Comparison of ENCODE assay signal across 23 mouse cellular contexts in genomic region chr2:146300500-146301020, GRCm38 (mm10).
DNase-seq lines count a peak whose midpoint lies in the region; ATAC-seq and TF ChIP-seq lines count a peak whose summit lies in the region.
"Had no signal": no experiment of that assay in that cellular context is flagged by ENCODE, and none has a peak within 500 bp of the region (broad histone marks: within the 10 kb centered on the region; RNA-seq: fewer than 3 reads in every experiment).

No protein-coding gene starts in this region.

- H3K36me3 ChIP-seq in hindbrain, embryonic 12.5 days: no peaks in the 10 kb centered on the region
- no peaks in the 10 kb centered on the region for H3K36me3 ChIP-seq in hindbrain, embryonic 16.5 days (ENCODE audit: control insufficient read depth, insufficient read depth, low read length)
- H3K36me3 ChIP-seq in forebrain, embryonic 14.5 days (ENCODE audit: control insufficient read depth, insufficient read depth, low read length): no peaks in the 10 kb centered on the region
- H3K36me3 ChIP-seq in midbrain, embryonic 13.5 days: no peaks in the 10 kb centered on the region
- H3K36me3 ChIP-seq: embryonic facial prominence, embryonic 15.5 days; heart, embryonic 12.5 days; neural tube, embryonic 15.5 days had no signal

- no peak for TF ChIP-seq POLR2A in brain, embryonic 14.5 days (IDR thresholded peaks at IDR 0.05; ENCODE audit: borderline replicate concordance, extremely low read depth, insufficient read depth, insufficient read length, poor library complexity, severe bottlenecking)

- H3K4me1 ChIP-seq in hindbrain, embryonic 12.5 days: peaks cover 33% of the 10 kb centered on the region
- peaks cover 7% of the 10 kb centered on the region for H3K4me1 ChIP-seq in hindbrain, embryonic 16.5 days (ENCODE audit: control insufficient read depth, insufficient read depth, low read depth, low read length)
- peaks cover 32% of the 10 kb centered on the region for H3K4me1 ChIP-seq in forebrain, embryonic 14.5 days (ENCODE audit: control insufficient read depth, insufficient read depth, low read length)
- peaks cover 49% of the 10 kb centered on the region for H3K4me1 ChIP-seq in midbrain, embryonic 13.5 days (replicated peaks)
- H3K4me1 ChIP-seq: embryonic facial prominence, embryonic 15.5 days; heart, embryonic 12.5 days had no signal

- H3K4me3 ChIP-seq in hindbrain, embryonic 12.5 days: no peak overlapping the region
- no peak overlapping the region for H3K4me3 ChIP-seq in hindbrain, embryonic 16.5 days (ENCODE audit: low read length)
- H3K4me3 ChIP-seq in forebrain, embryonic 14.5 days (ENCODE audit: low read depth, low read length): no peak overlapping the region
- H3K4me3 ChIP-seq in midbrain, embryonic 13.5 days (replicated peaks): no peak overlapping the region
- H3K4me3 ChIP-seq: embryonic facial prominence, embryonic 15.5 days; heart, embryonic 12.5 days; left cerebral cortex, adult 2 months; neural tube, embryonic 15.5 days had no signal

- TF ChIP-seq CTCF in brain, embryonic 14.5 days (IDR thresholded peaks at IDR 0.05; ENCODE audit: borderline replicate concordance, extremely low read depth, insufficient read depth, insufficient read length): no peak

- whole genome bisulfite sequencing in hindbrain, embryonic 12.5 days: 14% methylated on average over 1 of the region's 1 CpGs
- WGBS in hindbrain, embryonic 16.5 days: 43% methylated on average over 1 of the region's 1 CpGs
- 14% methylated on average over 1 of the region's 1 CpGs for WGBS in forebrain, embryonic 14.5 days
- WGBS in midbrain, embryonic 13.5 days: 18% methylated on average over 1 of the region's 1 CpGs

- H3K9me3 ChIP-seq in hindbrain, embryonic 12.5 days (replicated peaks): no peaks in the 10 kb centered on the region
- no peaks in the 10 kb centered on the region for H3K9me3 ChIP-seq in hindbrain, embryonic 16.5 days (ENCODE audit: control insufficient read depth, low read length)
- no peaks in the 10 kb centered on the region for H3K9me3 ChIP-seq in forebrain, embryonic 14.5 days (replicated peaks; ENCODE audit: control insufficient read depth, low read length)
- no peaks in the 10 kb centered on the region for H3K9me3 ChIP-seq in midbrain, embryonic 13.5 days
- H3K9me3 ChIP-seq: embryonic facial prominence, embryonic 15.5 days; heart, embryonic 12.5 days; neural tube, embryonic 15.5 days had no signal

- ATAC-seq in hindbrain, embryonic 12.5 days (ENCODE audit: low FRiP score): peak; percentile 36; the same call in 1 of the 2 replicates
- no peak for ATAC-seq in hindbrain, embryonic 16.5 days
- peak; percentile 47 for ATAC-seq in forebrain, embryonic 14.5 days
- ATAC-seq in midbrain, embryonic 13.5 days: peak; percentile 59
- ATAC-seq: inflammation-experienced regulatory T-cells, adult 6 months had no signal

- no peak overlapping the region for H3K9ac ChIP-seq in hindbrain, embryonic 12.5 days
- H3K9ac ChIP-seq in hindbrain, embryonic 16.5 days (ENCODE audit: low read depth, low read length): no peak overlapping the region
- H3K9ac ChIP-seq in forebrain, embryonic 14.5 days (ENCODE audit: low read length): no peak overlapping the region
- no peak overlapping the region; the same call in 1 of the 2 replicates for H3K9ac ChIP-seq in midbrain, embryonic 13.5 days (replicated peaks)
- H3K9ac ChIP-seq: embryonic facial prominence, embryonic 15.5 days; heart, embryonic 12.5 days; neural tube, embryonic 15.5 days had no signal

- no peaks in the 10 kb centered on the region for H3K27me3 ChIP-seq in hindbrain, embryonic 12.5 days
- H3K27me3 ChIP-seq in hindbrain, embryonic 16.5 days (replicated peaks; ENCODE audit: control insufficient read depth, insufficient read depth, low read length): no peaks in the 10 kb centered on the region
- no peaks in the 10 kb centered on the region for H3K27me3 ChIP-seq in forebrain, embryonic 14.5 days (replicated peaks; ENCODE audit: control insufficient read depth, insufficient read depth, low read length)
- H3K27me3 ChIP-seq in midbrain, embryonic 13.5 days: no peaks in the 10 kb centered on the region
- H3K27me3 ChIP-seq: embryonic facial prominence, embryonic 15.5 days; heart, embryonic 12.5 days; neural tube, embryonic 15.5 days had no signal

- peak overlapping the region; percentile 60 for H3K27ac ChIP-seq in hindbrain, embryonic 12.5 days
- H3K27ac ChIP-seq in hindbrain, embryonic 16.5 days (ENCODE audit: low read depth, low read length): no peak overlapping the region
- peak overlapping the region; percentile 61 for H3K27ac ChIP-seq in forebrain, embryonic 14.5 days (ENCODE audit: low read depth, low read length)
- H3K27ac ChIP-seq in midbrain, embryonic 13.5 days: peak overlapping the region; percentile 72
- H3K27ac ChIP-seq: embryonic facial prominence, embryonic 15.5 days; left cerebral cortex, adult 2 months; neural tube, embryonic 15.5 days had no signal

- peak; percentile 54 for DNase-seq in brain, embryonic 14.5 days (ENCODE audit: low read depth)
- no peak for DNase-seq in forebrain, embryonic 14.5 days (ENCODE audit: low spot score)
- no peak for DNase-seq in heart, postnatal 4 days
- no peak for DNase-seq in testis, postnatal 14 days (ENCODE audit: low spot score)
- DNase-seq in frontal cortex, postnatal 14 days (ENCODE audit: low spot score in 2 of 2): no peak
- DNase-seq: adrenal gland, adult 8-10 months; B cell, adult 2 months; cerebellum, adult 11 months; heart, postnatal 14 days; kidney, adult 2 months; kidney, postnatal 10 days; left cerebral cortex, postnatal 4 days; liver; lung, postnatal 10 days; thymus, postnatal 4 days had no signal

- no peak overlapping the region for H3K4me2 ChIP-seq in hindbrain, embryonic 12.5 days (replicated peaks)
- no peak overlapping the region for H3K4me2 ChIP-seq in hindbrain, embryonic 16.5 days (ENCODE audit: low read length)
- H3K4me2 ChIP-seq in forebrain, embryonic 14.5 days (ENCODE audit: low read length): no peak overlapping the region
- no peak overlapping the region for H3K4me2 ChIP-seq in midbrain, embryonic 13.5 days (replicated peaks)
- H3K4me2 ChIP-seq: embryonic facial prominence, embryonic 15.5 days; heart, embryonic 12.5 days; neural tube, embryonic 15.5 days had no signal
